Mouse (Mus musculus): ENCODE measurements at regions not wholly inside any gene's neighbourhood (a gene's known extent, or its start where the extent isn't known, plus 50 kb on each side); places are given as distances from the start of the nearest gene placed in this dataset.

DNA sequence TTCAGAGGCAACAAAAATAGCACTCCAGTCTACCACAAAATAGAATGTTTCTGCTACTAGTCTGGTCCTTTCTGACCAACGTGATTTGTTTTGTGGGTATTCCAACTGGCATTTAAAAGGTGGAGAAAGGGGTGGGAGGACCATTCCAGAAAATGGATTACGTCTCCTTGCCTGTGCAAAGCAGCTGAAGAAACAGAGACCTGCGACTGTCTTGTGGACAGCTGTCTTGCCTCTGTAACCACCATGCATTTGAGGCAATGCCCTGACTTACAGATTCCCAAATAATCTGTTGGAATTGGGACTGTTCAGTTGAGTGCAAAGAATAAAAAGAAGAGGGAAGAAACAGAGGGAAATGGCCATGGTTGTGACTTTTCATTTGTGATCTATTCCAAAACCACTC lies 687.0 kb upstream of the Sox9 start:
- TF ChIP-seq CTCF (IDR thresholded peaks at IDR 0.05; ENCODE audit: low read depth) (no peak), EP300 (IDR thresholded peaks at IDR 0.05; ENCODE audit: low read depth) (no peak)
